Mouse (Mus musculus): ENCODE data around the gene Slc5a10. TPM values are rescaled to one million over a fixed set of nuclear protein-coding genes. Genes with fewer than 3 reads are reported as not detected.

The Slc5a10 gene
- polyA plus RNA-seq, 1 experiment = not detected

GRCm38 (mm10) chr11:61629621-61630020 is 91.0 kb downstream of the Slc5a10 start:
- TF ChIP-seq CTCF (IDR thresholded peaks at IDR 0.05; ENCODE audit: low read depth, low read length) (peak; percentile 21; the same call in 1 of the 2 replicates), POLR2A (IDR thresholded peaks at IDR 0.05; ENCODE audit: borderline replicate concordance, low read depth, low read length) (no peak)
- no peaks in the 10 kb centered on the region for H3K4me1 ChIP-seq (ENCODE audit: control insufficient read depth, insufficient read depth, low read length)
- no peak overlapping the region for H3K4me3 ChIP-seq (ENCODE audit: insufficient read depth, low read length)
- H3K27ac ChIP-seq (ENCODE audit: insufficient read depth, low read depth, low read length) = no peak overlapping the region

- H3K4me1 ChIP-seq (ENCODE audit: control insufficient read depth, insufficient read depth, low read length) = no peaks in the 10 kb centered on the region
- no peak overlapping the region for H3K27ac ChIP-seq (ENCODE audit: insufficient read depth, low read depth, low read length)
- TF ChIP-seq POLR2A (IDR thresholded peaks at IDR 0.05; ENCODE audit: borderline replicate concordance, low read depth, low read length) (no peak), CTCF (IDR thresholded peaks at IDR 0.05; ENCODE audit: low read depth, low read length) (no peak)
- H3K4me3 ChIP-seq (ENCODE audit: insufficient read depth, low read length) = no peak overlapping the region
Observed at GRCm38 (mm10) chr11:61626509-61626908, 94.1 kb downstream of the Slc5a10 start.

GRCm38 (mm10) chr11:61625136-61625535 is 95.5 kb downstream of the Slc5a10 start:
- Histone ChIP-seq H3K27ac (ENCODE audit: insufficient read depth, low read depth, low read length) (no peak overlapping the region), H3K4me3 (ENCODE audit: insufficient read depth, low read length) (no peak overlapping the region), H3K4me1 (ENCODE audit: control insufficient read depth, insufficient read depth, low read length) (no peaks in the 10 kb centered on the region)
- TF ChIP-seq POLR2A (IDR thresholded peaks at IDR 0.05; ENCODE audit: borderline replicate concordance, low read depth, low read length) (no peak), CTCF (IDR thresholded peaks at IDR 0.05; ENCODE audit: low read depth, low read length) (no peak)

Other genes starting within 250 kb of the Slc5a10 start
- not detected in 2 replicates for gene Mfap4, start 235.4 kb downstream of the Slc5a10 start, polyA plus RNA-seq (2012; ENCODE audit: insufficient read depth, insufficient read length, missing spikeins)
- 25.9 and 27.2 TPM in 2 replicates for gene Mapk7, start 226.4 kb downstream of the Slc5a10 start, polyA plus RNA-seq (2012; ENCODE audit: insufficient read depth, insufficient read length, missing spikeins)
- 2.8 TPM in 1 of 2 replicates, not detected in the other for gene B9d1, start 215.7 kb downstream of the Slc5a10 start, polyA plus RNA-seq (2012; ENCODE audit: insufficient read depth, insufficient read length, missing spikeins)
- gene Epn2, start 141.1 kb downstream of the Slc5a10 start, polyA plus RNA-seq (2012; ENCODE audit: insufficient read depth, insufficient read length, missing spikeins) = 3.1 and 3.2 TPM in 2 replicates
- gene Grap, start 67.6 kb downstream of the Slc5a10 start, polyA plus RNA-seq (2012; ENCODE audit: insufficient read depth, insufficient read length, missing spikeins) = 3.1 and 4.0 TPM in 2 replicates
- gene Fam83g, start 36.7 kb downstream of the Slc5a10 start, polyA plus RNA-seq (2012; ENCODE audit: insufficient read depth, insufficient read length, missing spikeins) = not detected in 2 replicates
- 34.5 and 36.2 TPM in 2 replicates for gene Prpsap2, start 41.3 kb upstream of the Slc5a10 start, polyA plus RNA-seq (2012; ENCODE audit: insufficient read depth, insufficient read length, missing spikeins)
- gene Ulk2, start 134.2 kb upstream of the Slc5a10 start, polyA plus RNA-seq (2012; ENCODE audit: insufficient read depth, insufficient read length, missing spikeins) = 41.3 and 47.7 TPM in 2 replicates
- gene Akap10, start 209.4 kb upstream of the Slc5a10 start, polyA plus RNA-seq (2012; ENCODE audit: insufficient read depth, insufficient read length, missing spikeins) = 46.2 and 46.4 TPM in 2 replicates
- gene Specc1, start 235.9 kb upstream of the Slc5a10 start, polyA plus RNA-seq (2012; ENCODE audit: insufficient read depth, insufficient read length, missing spikeins) = 53.8 and 65.0 TPM in 2 replicates